Mouse (Mus musculus): Measurements from ENCODE around the gene Maats1.

Maats1 gene

DNA sequence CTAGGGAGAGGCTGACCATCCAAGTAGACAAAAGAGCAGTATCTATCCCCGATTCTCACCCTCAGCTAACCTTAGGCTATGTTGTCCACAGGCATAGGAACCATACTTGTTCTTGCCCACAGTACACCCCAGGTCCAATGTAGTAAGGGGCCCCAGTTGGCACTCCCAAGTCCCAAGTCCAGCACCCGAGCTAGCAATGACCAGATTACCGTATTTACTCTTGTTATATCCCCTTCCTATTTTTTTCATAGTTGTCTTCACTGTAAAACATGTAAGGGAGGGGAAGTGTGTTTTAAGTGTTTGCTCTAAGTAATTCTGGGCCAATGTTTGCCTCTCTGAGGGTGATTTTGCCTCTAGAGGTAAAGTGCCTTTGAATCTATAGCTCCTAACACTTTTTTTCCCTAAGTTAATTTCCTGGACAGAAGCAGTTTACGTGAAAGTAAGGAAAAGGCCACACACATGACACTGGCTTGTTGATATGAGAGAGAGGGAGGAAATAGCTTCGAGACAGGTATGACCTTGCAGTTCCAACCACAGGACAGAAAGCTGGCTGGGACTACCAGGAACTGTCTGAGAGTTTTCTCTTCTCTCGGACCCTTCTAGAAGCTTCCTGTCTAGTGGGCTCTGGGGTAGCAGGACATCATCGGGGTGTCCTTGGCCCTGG, 47.1 kb downstream of the Maats1 start, which contains the start of gene Nr1i2:
Nr1i2 (minus strand) TSS at position 140 of the 664 bp plus-strand sequence.
- no peak for DNase-seq (ENCODE audit: low spot score in 2 of 2)

DNA sequence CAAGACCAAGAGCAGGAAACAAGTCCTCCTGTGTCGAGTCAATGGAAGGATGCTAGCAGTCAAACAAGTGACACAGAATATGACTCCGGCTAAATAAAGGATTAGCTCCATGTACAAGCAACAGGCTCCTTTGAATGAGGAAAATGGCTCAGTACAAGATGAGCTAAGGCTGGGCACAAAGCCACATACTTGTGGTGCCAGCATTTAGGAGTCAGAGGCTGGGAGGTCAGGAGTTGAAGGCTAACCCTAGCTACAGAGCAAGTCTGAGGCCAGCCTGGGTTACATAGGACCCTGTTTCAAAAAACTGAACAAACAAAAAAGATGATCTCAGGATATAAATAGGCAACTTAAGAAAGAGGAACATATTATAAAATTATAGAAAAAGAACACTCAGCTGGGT, 51.8 kb downstream of the Maats1 start:
- no peak for DNase-seq (ENCODE audit: low spot score in 2 of 2)

DNA sequence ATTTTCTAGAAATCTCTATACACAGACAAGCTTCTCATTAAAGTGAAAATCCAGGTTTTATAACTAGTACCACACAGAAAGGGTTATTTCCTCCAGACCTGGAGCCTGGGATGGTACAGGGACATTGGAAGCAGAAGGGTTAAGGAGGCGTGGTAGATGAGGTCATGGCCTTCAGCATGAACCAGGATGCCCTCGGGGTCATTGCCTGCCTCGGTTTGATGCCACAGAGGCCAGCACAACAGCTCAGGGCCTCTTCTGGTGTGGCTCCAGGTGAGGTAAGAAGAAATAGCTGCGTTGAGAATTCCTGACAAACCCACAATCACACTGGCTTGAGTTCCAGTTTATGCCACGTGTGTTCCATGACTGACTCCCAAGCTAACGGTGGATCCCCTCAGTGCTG, 53.1 kb downstream of the Maats1 start:
- no peak for DNase-seq (ENCODE audit: low spot score in 2 of 2)

DNA sequence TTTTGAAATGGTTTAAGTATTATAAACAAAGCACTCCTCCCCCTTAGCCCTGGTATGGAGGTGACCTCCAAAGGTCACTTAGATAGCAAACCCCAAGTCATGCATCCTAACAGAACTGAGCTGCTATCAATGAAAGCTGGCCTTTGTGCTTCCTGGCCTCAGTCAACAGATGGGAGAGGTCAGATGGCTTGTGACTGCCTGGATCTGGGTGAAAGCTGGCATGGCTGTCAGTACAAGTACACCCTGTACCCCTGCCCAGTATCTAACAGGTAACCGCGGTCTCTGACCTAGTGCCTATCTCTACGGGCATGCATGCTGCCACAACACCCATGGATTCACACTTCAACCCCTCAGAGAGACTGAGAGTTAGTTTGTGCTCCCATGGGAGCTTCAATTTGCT, 54.2 kb downstream of the Maats1 start:
- no peak for DNase-seq (ENCODE audit: low spot score in 2 of 2)

DNA sequence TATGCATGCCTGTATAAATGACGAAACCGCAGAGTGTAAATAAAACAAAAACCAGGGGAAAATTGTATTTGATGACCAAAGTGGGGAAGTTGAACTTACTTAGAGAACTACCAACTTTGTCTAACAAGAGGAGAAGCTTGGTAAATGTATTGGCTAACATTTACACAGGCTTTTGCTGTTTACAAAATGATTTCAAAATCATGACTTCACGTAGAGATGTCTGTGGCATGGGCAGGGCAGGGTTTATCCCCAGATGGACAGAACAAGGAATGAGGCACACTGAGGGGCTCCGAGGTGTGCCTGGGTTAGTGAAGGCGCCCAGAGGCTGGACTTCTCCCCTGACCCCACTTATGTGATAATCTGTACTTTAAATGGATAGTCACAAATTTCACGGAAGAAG, 54.6 kb downstream of the Maats1 start:
- no peak for DNase-seq (ENCODE audit: low spot score in 2 of 2)

DNA sequence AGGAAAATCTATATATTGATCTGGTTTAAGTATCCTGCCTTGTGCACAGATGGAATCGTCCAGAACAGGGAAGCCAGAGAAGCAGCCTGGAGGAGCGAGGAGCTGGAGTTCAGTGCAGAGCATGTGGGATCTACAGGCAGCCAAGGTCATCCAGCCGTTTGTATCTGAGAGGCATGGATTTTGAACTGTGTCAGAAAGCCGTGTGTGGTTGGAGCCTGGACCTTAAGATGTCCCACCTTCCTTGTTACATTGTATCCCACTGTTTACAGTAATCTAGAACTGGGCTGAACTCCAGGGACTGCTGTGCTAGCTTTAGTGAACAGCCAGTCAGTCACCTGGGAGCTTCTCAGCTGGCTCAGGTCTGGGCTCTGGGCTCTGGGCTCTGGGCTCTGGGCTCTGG, 55.4 kb downstream of the Maats1 start:
- no peak for DNase-seq (ENCODE audit: low spot score in 2 of 2)

DNA sequence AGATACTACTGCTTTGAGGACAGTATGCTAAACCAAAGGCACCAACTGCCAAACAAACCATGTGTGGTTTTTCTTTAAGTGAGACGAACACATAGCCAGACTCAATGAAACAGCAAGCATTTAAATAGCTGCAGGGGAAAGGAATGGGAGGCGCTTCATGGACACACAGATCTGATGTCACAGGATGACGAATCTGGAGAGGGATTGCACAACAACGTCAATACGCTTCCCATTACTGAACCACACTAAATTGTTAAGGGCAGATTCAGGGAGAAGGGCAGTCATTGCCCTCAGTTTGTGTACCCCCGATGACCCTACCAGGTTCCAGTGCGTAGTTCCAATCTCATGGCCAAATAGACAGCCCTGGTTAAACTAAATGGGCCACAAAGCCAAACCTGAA, 56.1 kb downstream of the Maats1 start:
- DNase-seq (ENCODE audit: low spot score in 2 of 2): no peak

DNA sequence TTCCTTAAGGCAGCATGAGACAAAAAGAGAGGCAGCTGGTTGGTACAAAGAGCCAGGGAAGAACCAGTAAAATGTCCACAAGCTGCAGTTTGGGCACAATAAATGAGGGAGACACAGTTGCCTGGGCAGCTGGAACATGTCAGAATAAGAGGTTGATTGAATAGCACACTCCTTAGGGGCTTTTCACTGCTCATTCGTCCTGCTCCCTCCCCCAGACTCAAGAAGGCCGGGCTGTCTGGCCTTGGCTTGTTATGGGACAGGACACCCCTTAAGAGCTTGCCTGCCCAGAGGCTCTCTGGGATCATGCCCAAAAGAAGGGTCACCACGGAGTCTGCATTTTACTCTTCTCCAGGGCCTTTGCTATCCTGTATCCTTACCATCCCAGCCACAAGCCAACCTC, 58.6 kb downstream of the Maats1 start:
- no peak for DNase-seq (ENCODE audit: low spot score in 2 of 2)

DNA sequence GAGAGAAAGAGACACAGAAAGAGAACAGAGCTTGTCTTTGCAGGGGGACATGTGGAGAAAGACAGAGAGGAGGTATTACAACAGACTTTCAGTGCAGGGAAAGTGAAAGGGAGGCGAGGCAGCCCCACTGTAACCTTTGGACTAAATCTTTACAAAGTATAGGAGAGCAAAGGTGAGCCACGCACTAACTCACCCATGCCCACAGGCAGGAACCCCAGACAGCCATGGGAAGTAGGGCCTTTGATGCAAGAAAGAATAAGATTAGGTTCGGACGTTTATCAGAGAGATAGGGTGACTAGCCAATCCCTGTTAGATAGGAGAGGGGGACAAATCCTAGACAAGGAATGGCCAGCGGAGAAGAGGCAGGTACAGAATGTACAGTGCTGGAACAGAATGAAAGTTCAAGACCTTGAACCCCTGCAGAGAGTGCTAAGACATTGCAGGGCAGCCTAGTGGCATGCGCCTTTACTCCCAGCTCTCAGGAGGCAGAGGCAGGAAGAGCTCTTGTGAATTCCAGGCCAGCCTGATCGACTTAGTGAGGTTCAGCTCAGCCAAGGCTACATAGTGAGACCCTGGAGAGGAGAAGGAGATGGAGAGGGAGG, 59.3 kb downstream of the Maats1 start:
- no peak for DNase-seq (ENCODE audit: low spot score in 2 of 2)

DNA sequence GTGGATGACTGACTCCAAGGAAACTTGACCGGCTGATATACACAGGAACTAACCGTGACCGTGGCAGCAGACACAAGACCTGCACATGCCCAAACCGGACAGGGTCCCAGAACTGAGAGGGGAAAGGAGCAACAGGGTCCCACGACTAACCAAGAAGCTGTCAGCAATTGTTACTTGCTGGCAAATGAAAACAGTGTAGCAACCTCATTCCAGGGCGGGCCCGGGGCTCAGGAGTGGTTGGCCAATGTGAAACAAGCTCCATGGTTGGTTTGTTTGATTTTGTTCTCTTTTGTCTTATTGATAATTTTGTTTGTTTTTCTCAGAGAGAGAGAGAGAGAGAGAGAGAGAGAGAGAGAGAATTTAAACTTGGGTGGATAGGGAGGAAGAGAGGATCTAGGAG, 61.0 kb downstream of the Maats1 start:
- no peak for DNase-seq (ENCODE audit: low spot score in 2 of 2)

DNA sequence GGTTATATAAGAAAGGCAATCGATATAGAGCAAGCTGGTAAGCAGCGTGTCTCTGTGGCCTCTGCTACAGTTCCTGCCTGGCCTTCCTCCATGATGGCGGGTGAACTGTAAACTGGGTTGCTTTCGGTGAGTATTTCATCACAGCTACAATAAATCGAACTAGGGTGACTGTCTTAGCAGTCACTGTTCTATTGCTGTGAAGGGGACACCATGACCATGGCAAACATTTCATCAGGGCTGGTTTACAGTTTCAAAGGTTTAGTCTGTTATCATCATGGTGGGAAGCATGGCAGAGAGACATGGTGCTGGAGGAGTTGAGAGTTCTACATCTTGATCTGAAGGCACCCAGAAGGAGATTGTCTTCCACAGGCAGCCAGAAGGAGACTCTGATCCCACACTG, 62.1 kb downstream of the Maats1 start:
- DNase-seq (ENCODE audit: low spot score in 2 of 2): no peak

DNA sequence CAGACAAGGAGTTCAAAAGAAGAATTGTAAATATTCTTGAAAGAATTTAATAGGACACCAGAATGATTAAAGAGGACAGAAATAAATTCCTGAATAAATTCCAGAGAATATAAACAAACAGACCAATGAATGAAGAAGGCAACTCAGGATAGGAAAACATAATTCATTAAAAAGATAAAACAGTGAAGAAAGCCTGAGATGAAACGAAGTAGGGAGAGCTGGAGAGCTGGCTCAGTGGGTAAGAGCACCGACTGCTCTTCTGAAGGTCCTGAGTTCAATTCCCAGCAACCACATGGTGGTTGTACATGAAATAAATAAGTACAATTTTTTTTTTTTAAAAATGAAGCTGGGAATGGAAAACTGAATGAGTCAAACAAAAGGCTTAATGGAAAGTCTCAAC, 67.2 kb downstream of the Maats1 start:
- no peak for DNase-seq (ENCODE audit: low spot score in 2 of 2)

DNA sequence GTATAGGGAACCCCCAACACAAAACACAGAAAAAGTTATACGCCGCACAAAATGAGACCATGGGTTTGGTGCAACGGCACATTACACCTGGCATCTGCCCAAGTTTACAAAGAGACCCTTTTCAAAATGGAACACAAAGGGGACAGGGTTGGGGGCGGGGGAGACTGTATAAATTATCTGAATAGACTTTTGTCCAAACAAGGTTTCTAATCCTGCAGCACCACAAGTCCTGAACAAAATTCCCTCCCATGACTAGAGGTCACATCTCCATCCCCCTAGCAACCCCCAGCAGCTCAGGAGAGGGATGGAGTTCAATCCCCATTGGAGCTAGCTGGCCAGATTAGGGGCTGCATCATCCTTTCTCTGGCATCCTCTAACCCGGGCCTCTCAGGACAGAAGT, 69.5 kb downstream of the Maats1 start:
- no peak for DNase-seq (ENCODE audit: low spot score in 2 of 2)

DNA sequence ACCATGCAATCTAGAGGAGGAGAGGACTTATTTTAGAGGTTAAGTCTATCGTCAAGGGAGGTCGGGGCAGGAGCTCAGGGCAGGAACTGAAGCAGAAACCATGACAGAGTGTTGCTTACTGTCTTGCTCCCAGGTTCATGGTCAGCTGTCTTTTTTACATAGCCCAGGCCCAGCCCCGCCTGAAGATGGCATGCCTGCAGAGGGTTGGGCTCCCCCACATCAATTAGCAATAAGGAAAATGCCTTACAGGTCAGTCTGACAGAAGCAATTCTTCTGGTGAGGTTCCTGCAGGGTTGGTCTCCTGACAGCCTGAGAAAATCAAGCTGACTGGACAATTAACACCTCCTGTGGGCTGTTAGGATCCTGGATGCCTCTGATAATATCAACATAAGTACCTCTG, 70.3 kb downstream of the Maats1 start:
- no peak for DNase-seq (ENCODE audit: low spot score in 2 of 2)

DNA sequence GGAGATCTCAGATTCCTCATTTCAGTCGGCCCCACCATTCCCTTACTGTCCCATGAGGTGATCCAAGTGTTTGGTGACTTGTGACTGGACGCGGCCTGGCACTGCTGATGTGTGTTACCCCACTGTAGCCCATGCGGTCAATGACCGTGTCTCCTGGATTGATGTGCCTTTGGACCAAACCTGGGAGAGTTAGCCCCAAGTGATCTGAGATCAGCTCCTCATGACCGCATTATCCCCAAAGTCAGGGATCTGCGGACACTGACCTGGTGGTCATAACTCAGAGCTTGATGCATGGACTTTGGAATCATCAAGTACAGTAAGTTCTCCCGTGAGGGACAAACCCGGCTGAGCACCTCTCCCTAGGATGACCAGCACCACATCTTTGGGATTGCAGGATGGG, 86.0 kb downstream of the Maats1 start:
- no peak for DNase-seq (ENCODE audit: low spot score in 2 of 2)

DNA sequence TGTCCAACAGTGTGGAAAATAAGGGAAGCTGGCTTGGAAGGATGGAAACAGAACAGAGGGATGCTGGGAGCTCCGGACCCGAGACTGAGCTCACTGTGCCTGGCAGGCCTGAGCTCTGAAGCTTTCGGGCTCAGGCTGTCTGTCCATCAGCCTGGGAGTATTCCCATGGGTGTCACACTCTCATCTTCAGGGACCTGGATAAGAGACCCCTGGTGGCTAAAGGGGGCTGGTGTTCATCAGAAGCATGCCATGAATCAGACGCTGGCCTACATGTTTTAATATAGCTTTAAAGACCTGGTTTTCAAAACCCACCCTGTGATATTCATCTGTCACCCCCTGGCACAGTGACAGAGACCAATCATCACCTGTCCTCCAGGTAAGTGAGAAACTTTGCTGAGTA, 86.8 kb downstream of the Maats1 start:
- no peak for DNase-seq (ENCODE audit: low spot score in 2 of 2)

DNA sequence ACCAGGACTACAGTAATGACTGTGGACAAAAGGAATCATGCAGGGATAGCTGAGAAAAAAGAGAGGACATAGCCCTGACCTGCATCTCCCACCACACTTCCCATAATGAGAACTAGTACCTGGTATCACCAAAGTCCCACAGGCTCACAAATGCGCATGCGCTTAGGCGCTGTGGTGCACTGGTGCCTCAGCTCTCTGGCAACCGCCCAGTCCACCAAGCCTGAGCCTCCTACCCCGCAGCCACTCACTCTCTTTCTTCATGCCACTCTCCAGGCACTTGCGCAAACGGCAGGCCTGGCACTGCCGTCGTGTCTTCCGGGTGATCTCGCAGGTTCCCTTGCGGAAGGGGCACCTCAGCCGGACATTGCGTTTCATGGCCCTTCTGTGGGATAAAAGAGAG, 87.9 kb downstream of the Maats1 start:
- no peak for DNase-seq (ENCODE audit: low spot score in 2 of 2)

DNA sequence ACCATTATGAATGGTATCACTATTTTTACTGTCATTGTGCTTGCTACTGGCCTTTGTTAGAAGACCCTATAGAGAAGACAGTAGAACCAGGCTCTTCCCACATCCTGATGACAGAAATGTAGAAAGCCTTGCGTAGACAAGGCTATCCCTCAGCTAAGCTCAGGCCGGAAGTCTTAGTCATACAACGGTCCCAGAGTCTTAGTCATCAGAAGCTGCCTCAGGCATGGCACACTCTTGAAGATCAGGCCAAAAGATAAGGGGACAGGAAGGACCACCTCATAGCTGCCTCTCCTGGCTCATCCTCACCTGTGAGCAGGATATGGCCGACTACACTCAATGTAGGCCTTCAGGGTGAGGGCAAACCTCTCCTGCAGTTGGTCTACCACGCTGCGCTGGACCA, 91.5 kb downstream of the Maats1 start:
- no peak for DNase-seq (ENCODE audit: low spot score in 2 of 2)

DNA sequence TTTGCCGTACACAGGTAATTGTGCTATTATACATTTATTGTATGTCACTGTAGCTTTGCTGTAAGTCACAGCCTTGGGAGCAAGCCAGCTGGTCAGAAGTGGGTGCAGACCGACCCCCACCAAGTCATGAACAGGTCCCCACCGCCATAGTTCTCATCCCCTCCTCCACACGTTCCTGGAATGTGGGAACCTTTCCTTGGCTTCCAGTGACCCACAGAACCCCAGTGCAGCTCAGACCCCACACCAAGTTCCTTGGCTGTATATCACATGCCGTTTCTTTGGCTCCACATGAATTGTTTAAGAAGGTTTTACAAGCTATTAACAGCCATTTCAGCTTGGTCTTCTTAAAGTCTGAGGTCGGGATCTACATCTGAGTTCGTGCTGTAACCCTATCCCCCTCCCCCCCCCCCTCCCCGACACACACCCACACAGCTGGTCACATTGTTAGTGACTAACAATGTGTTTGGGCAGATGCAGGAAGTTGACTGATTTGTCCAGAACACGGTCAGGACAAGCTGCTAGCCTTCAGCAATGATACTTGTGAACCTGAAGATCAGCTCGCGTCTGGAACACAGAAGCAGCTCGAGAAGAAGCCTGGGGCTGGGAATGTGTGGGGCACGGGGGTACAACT, 93.5 kb downstream of the Maats1 start:
- no peak for DNase-seq (ENCODE audit: low spot score in 2 of 2)
